Mouse (Mus musculus) erythroid progenitor cell, adult 5-6 weeks (primary cell): ENCODE data around the gene B3gat2. TPM values are rescaled to one million over a fixed set of nuclear protein-coding genes. Genes with fewer than 3 reads are reported as not detected.

ENCODE experiments used
- ATAC-seq: replicated peaks from 2 replicates; pipeline ENCODE4 v1.8.0; 2016; ENCODE audit warnings: moderate number of reproducible peaks, mild to moderate bottlenecking, moderate TSS enrichment, inconsistent platforms; ENCODE audit not compliant: poor library complexity, low FRiP score, severe bottlenecking
- total RNA-seq, 2 experiments: library from RNA; stranded (forward) in 1 of 2; stranded (reverse) in 1 of 2; fragments of 150-400 nt in 1 of 2; fragments of 186-747, 209-891 nt in 1 of 2; gene quantifications; 2 replicates each; pipeline versions ENCODE4 v1.2.3 to v1.2.4; 2015 to 2017; ENCODE audit warnings: low replicate concordance in 2 of 2

Gene B3gat2
- total RNA-seq, 2 experiments from 2014 or later: 0.15 TPM; not detected in 1

- peak; percentile 73 for ATAC-seq
Observed at GRCm38 (mm10) chr1:23826887-23827758, 65.6 kb downstream of the B3gat2 start.

- no peak for ATAC-seq
Observed at GRCm38 (mm10) chr1:23834246-23834645, 72.7 kb downstream of the B3gat2 start.

GRCm38 (mm10) chr1:23834819-23835218 lies 73.3 kb downstream of the B3gat2 start:
- no peak for ATAC-seq

- no peak for ATAC-seq
Observed at GRCm38 (mm10) chr1:23836630-23837029, 75.1 kb downstream of the B3gat2 start.

GRCm38 (mm10) chr1:23840924-23841323 lies 79.4 kb downstream of the B3gat2 start:
- ATAC-seq: no peak

- 0 out of 2 replicates have a peak, but pooled peaks have one; percentile 28 for ATAC-seq
Observed at GRCm38 (mm10) chr1:23842629-23843028, 81.1 kb downstream of the B3gat2 start.

GRCm38 (mm10) chr1:23843790-23844189 lies 82.2 kb downstream of the B3gat2 start:
- no peak for ATAC-seq

- no peak for ATAC-seq
Observed at GRCm38 (mm10) chr1:23845007-23845406, 83.5 kb downstream of the B3gat2 start.

- no peak for ATAC-seq
Observed at GRCm38 (mm10) chr1:23846044-23846680, 84.6 kb downstream of the B3gat2 start.

GRCm38 (mm10) chr1:23855623-23856022 lies 94.1 kb downstream of the B3gat2 start:
- ATAC-seq: no peak

GRCm38 (mm10) chr1:23860944-23861343 lies 99.4 kb downstream of the B3gat2 start:
- ATAC-seq: no peak

- 0 out of 2 replicates have a peak, but pooled peaks have one; percentile 34 for ATAC-seq
Observed at GRCm38 (mm10) chr1:23865566-23865965, 104.0 kb downstream of the B3gat2 start.

GRCm38 (mm10) chr1:23867350-23867862 lies 105.9 kb downstream of the B3gat2 start:
- ATAC-seq: no peak

- ATAC-seq: no peak
Observed at GRCm38 (mm10) chr1:23872194-23872593, 110.6 kb downstream of the B3gat2 start.

GRCm38 (mm10) chr1:23882681-23883080 lies 121.1 kb downstream of the B3gat2 start:
- no peak for ATAC-seq

- 0 out of 2 replicates have a peak, but pooled peaks have one; percentile 42 for ATAC-seq
Observed at GRCm38 (mm10) chr1:23884087-23884668, 122.6 kb downstream of the B3gat2 start.

- no peak for ATAC-seq
Observed at GRCm38 (mm10) chr1:23884914-23885313, 123.4 kb downstream of the B3gat2 start.

GRCm38 (mm10) chr1:23892072-23892471 lies 130.5 kb downstream of the B3gat2 start:
- ATAC-seq: no peak
